Mouse (Mus musculus) heart, embryonic 12.5 days (tissue): ENCODE measurements around the gene Morn2. TPM values are rescaled to one million over a fixed set of nuclear protein-coding genes. Genes with fewer than 3 reads are reported as not detected.

Experiments used
- ATAC-seq: fragments of 200-750 bp; cut with Nextera tagmentation; 2 replicates; pipeline ENCODE4 v1.8.0; 2017; ENCODE audit warnings: moderate TSS enrichment, moderate library complexity; ENCODE audit not compliant: insufficient number of reproducible peaks, low FRiP score
- H3K27ac ChIP-seq: fragments of 300-500 bp; sonication (generic); 2 replicates; pipeline ENCODE4 v1.5.1; 2016; ENCODE audit warnings: mild to moderate bottlenecking, moderate library complexity; ENCODE audit not compliant: poor library complexity, severe bottlenecking
- H3K27me3 ChIP-seq: fragments of 300-500 bp; sonication (generic); replicated peaks from 2 replicates; pipeline ENCODE4 v1.6.1; 2016; ENCODE audit warnings: mild to moderate bottlenecking, moderate library complexity
- H3K36me3 ChIP-seq: fragments of 300-500 bp; sonication (generic); 2 replicates; pipeline ENCODE4 v1.6.1; 2016; ENCODE audit warnings: mild to moderate bottlenecking, moderate library complexity
- H3K4me1 ChIP-seq: fragments of 300-500 bp; sonication (generic); replicated peaks from 2 replicates; pipeline ENCODE4 v1.6.1; 2016; ENCODE audit warnings: mild to moderate bottlenecking
- H3K4me2 ChIP-seq: fragments of 300-500 bp; sonication (generic); 2 replicates; pipeline ENCODE4 v1.6.1; 2016; ENCODE audit warnings: mild to moderate bottlenecking, moderate library complexity
- H3K4me3 ChIP-seq: fragments of 300-500 bp; sonication (generic); 2 replicates; pipeline ENCODE4 v1.5.1; 2016; ENCODE audit warnings: mild to moderate bottlenecking
- H3K9ac ChIP-seq: fragments of 300-500 bp; sonication (generic); 2 replicates; pipeline ENCODE4 v1.6.1; 2016; ENCODE audit warnings: mild to moderate bottlenecking, moderate library complexity
- H3K9me3 ChIP-seq: fragments of 300-500 bp; sonication (generic); replicated peaks from 2 replicates; pipeline ENCODE4 v1.6.1; 2016; ENCODE audit warnings: mild to moderate bottlenecking, moderate library complexity
- WGBS: fragments of 180-500 bp; shearing (Covaris S2); methylation state at CpG from one replicate; pipeline ENCODE4 v1.1.7; 2016; 5-methylcytosine and 5-hydroxymethylcytosine counted together
- polyA plus RNA-seq: library from polyadenylated mRNA; unstranded; fragments of >200 nt; fragmentation: Nextera tagmentation; extraction: Ambion mirVana; gene quantifications from 2 replicates; pipeline ENCODE4 v1.2.1, GENCODE M21; 2016

Gene Morn2
- polyA plus RNA-seq, 1 experiment from 2014 or later = 16.5 TPM

- ATAC-seq = no peak
- H3K9ac ChIP-seq = no peak overlapping the region
- H3K4me3 ChIP-seq = no peak overlapping the region
- no peaks in the 10 kb centered on the region for H3K36me3 ChIP-seq
- H3K9me3 ChIP-seq = no peaks in the 10 kb centered on the region
- no peak overlapping the region for H3K27ac ChIP-seq
- WGBS = 82% methylated on average over 7 of the region's 7 CpGs
- H3K4me2 ChIP-seq = no peak overlapping the region
- peaks cover 16% of the 10 kb centered on the region for H3K4me1 ChIP-seq
- no peaks in the 10 kb centered on the region for H3K27me3 ChIP-seq
Measured at GRCm38 (mm10) chr17:80324521-80324920, 34.5 kb downstream of the Morn2 start.

DNA sequence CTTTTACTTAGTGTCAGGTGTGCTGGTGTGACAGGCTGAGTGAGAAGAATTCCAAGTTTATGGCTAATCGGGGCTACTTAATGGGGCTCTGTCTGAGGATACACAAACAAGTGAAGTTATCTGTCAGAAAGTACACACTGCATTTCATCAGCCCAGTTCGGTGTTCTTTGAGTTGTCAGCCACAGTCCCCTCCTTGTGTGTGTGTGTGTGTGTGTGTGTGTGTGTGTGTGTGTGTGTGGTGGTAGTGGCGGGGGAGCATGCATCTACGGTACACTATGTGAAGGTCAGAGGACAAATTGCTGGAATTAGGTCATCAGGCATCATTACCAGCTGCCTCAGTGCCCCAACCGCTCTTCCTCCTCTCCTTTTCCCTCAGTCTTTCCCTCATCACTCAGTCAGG, 35.5 kb downstream of the Morn2 start:
- no peak for ATAC-seq
- H3K9ac ChIP-seq = no peak overlapping the region
- no peak overlapping the region for H3K27ac ChIP-seq
- peaks cover 16% of the 10 kb centered on the region for H3K4me1 ChIP-seq
- no peaks in the 10 kb centered on the region for H3K27me3 ChIP-seq
- 70% methylated on average over 4 of the region's 5 CpGs for WGBS
- H3K4me2 ChIP-seq = no peak overlapping the region
- no peak overlapping the region for H3K4me3 ChIP-seq
- no peaks in the 10 kb centered on the region for H3K9me3 ChIP-seq
- H3K36me3 ChIP-seq = no peaks in the 10 kb centered on the region

DNA sequence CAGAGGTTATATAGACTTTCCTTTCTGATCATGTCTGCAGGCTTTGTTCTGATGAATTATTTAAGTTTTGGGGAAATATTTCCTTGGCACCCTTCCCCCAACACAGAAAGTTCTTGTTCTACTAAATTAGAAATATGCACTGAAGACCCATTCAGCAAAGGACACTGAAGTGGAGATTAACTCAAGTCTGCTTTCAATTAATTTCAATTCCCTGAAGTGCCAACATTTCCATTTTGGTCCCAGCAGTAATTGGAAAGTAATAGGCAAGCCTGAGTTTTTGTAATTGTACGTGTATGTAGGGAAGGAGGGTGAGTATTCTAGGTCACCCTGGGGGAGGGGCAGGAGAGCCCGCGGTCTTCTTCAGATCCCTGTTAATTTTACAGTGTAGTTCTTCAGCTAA, 36.4 kb downstream of the Morn2 start:
- Histone ChIP-seq H3K4me2 (no peak overlapping the region), H3K27ac (no peak overlapping the region), H3K9ac (no peak overlapping the region), H3K4me1 (peaks cover 16% of the 10 kb centered on the region), H3K27me3 (no peaks in the 10 kb centered on the region), H3K4me3 (no peak overlapping the region), H3K9me3 (no peaks in the 10 kb centered on the region), H3K36me3 (no peaks in the 10 kb centered on the region)
- ATAC-seq = no peak
- WGBS = 75% methylated on average over 3 of the region's 3 CpGs

- Histone ChIP-seq H3K27me3 (no peaks in the 10 kb centered on the region), H3K4me2 (no peak overlapping the region), H3K9ac (no peak overlapping the region), H3K27ac (no peak overlapping the region), H3K4me3 (no peak overlapping the region), H3K9me3 (no peaks in the 10 kb centered on the region), H3K36me3 (no peaks in the 10 kb centered on the region), H3K4me1 (no peaks in the 10 kb centered on the region)
- 67% methylated on average over 2 of the region's 2 CpGs for WGBS
- no peak for ATAC-seq
Measured at GRCm38 (mm10) chr17:80332386-80332785, 42.4 kb downstream of the Morn2 start.

DNA sequence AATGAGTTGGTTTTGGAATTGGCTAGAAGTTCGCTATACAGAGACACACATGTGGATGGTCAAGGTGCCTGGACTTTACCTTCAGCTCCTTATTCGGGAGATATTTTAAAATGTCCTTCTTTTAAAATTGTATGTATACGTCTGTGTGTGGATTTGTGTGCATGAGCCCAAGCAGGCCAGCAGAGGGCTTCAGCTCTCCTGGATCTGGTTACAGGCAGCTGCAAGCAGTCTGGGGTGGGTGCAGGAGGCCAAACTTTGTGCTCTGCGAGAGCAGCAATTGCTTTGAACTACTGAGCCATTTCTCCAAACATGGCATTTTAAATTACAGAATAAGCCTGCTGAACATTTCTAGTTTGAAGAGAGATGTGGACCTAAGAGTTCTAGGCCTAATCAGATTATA, 55.3 kb downstream of the Morn2 start:
- H3K4me3 ChIP-seq = no peak overlapping the region
- WGBS = 76% methylated on average over 4 of the region's 4 CpGs
- peaks cover 10% of the 10 kb centered on the region; the same call in 1 of the 2 replicates for H3K4me1 ChIP-seq
- no peak overlapping the region for H3K27ac ChIP-seq
- H3K9ac ChIP-seq = no peak overlapping the region
- no peaks in the 10 kb centered on the region for H3K36me3 ChIP-seq
- no peak for ATAC-seq
- no peak overlapping the region for H3K4me2 ChIP-seq
- H3K9me3 ChIP-seq = no peaks in the 10 kb centered on the region
- H3K27me3 ChIP-seq = no peaks in the 10 kb centered on the region

DNA sequence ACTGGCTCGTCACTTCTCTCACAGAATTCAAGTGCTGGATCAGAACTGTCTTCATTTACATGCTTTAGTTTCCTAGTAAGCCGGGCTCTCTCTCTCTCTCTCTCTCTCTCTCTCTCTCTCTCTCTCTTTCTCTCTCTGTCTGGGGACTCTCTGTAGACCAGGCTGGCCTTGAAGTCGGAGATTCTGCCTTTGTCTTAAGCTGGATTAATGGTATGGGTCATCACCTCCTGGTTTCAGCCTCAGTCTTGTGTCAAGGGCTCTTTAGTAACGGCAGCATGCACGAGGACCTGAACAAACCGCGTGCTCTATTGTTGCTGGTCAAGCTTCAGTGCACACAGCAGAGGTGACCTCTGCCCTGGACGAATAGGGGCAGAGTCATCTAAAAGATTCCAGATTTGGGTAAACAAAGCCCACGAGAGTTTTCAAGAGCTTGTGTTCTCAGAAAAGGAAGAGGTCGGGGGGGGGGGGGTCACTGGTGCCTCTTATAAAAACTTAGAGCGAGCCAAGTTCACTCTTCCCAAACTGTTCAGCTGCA, 56.7 kb downstream of the Morn2 start:
- Histone ChIP-seq H3K4me3 (no peak overlapping the region), H3K4me2 (no peak overlapping the region), H3K27me3 (no peaks in the 10 kb centered on the region), H3K9me3 (no peaks in the 10 kb centered on the region), H3K36me3 (no peaks in the 10 kb centered on the region), H3K4me1 (peaks cover 10% of the 10 kb centered on the region; the same call in 1 of the 2 replicates), H3K27ac (no peak overlapping the region), H3K9ac (no peak overlapping the region)
- 77% methylated on average over 11 of the region's 11 CpGs for WGBS
- ATAC-seq = no peak

Other genes with a start within 250 kb of the Morn2 start
- gene Hnrnpll, start 227.9 kb upstream of the Morn2 start, polyA plus RNA-seq = 60.6 and 63.5 TPM in 2 replicates
- 10.0 TPM in 2 replicates for gene Galm, start 162.7 kb upstream of the Morn2 start, polyA plus RNA-seq
- 349 and 357 TPM in 2 replicates for gene Srsf7, start 82.9 kb upstream of the Morn2 start, polyA plus RNA-seq
- gene Ttc39d, start 82.7 kb upstream of the Morn2 start, polyA plus RNA-seq = 0.06 and 0.15 TPM in 2 replicates
- gene Gemin6, start 65.8 kb upstream of the Morn2 start, polyA plus RNA-seq = 25.8 and 27.4 TPM in 2 replicates
- gene Dhx57, start 273 bp downstream of the Morn2 start, polyA plus RNA-seq = 13.7 and 13.8 TPM in 2 replicates
- 1.4 and 2.2 TPM in 2 replicates for gene Arhgef33, start 17.2 kb downstream of the Morn2 start, polyA plus RNA-seq
- 1.1 and 2.4 TPM in 2 replicates for gene Gm10190, start 83.3 kb downstream of the Morn2 start, polyA plus RNA-seq
- 4.8 and 5.4 TPM in 2 replicates for gene Sos1, start 190.2 kb downstream of the Morn2 start, polyA plus RNA-seq